Mouse (Mus musculus): Measurements from ENCODE around the gene Svbp.

GRCm38 (mm10) chr4:119190618-119191017 is 4.5 kb upstream of the Svbp start:
- TF ChIP-seq EP300 (IDR thresholded peaks at IDR 0.05; ENCODE audit: low read length) (no peak), CTCF (conservative IDR thresholded peaks at IDR 0.05 in 1 of 2, IDR thresholded peaks at IDR 0.05 in 1 of 2; ENCODE audit: low read depth in 2 of 2, low read length in 2 of 2) (no peak), ELF1 (IDR thresholded peaks at IDR 0.05; ENCODE audit: low read depth, low read length) (no peak)

Data from CH12.LX (cell line).